Mouse (Mus musculus) cerebellum, adult (tissue): ENCODE measurements around the gene Trappc10.
A peak's percentile ranks its signal among the peaks of the same experiment; 100 is the strongest.
"Not testable (repeated sequence)": the region's sequence is repeated elsewhere in the genome, so short reads cannot be mapped to it uniquely, and the experiment has no call there.

Experiments
- ATAC-seq: cut with Nextera tagmentation; 2 replicates; pipeline ENCODE4 v1.9.2; 2017; ENCODE audit warnings: mild to moderate bottlenecking, moderate library complexity, mixed read lengths; ENCODE audit not compliant: insufficient number of reproducible peaks, low FRiP score, low TSS enrichment

The Trappc10 gene

DNA sequence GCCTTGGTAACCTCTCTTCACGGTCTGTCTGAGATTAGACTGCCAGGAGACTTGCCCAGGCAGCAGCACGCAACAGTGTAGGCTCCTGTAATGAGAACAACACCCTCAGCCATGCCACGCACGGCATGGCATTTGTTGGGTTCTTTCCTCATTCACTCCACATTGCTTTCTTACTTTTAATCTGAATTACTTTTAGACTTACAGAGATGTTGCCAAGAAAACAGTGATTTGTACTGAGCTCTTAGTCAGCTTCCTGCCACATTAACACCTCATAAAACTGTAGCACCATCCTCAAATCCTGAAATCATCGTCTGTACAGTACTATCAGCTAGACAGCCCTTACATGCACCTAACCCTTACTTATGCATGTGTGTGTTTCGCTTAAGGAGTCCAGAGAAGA lies 25.9 kb downstream of the Trappc10 start:
- ATAC-seq, result no peak

DNA sequence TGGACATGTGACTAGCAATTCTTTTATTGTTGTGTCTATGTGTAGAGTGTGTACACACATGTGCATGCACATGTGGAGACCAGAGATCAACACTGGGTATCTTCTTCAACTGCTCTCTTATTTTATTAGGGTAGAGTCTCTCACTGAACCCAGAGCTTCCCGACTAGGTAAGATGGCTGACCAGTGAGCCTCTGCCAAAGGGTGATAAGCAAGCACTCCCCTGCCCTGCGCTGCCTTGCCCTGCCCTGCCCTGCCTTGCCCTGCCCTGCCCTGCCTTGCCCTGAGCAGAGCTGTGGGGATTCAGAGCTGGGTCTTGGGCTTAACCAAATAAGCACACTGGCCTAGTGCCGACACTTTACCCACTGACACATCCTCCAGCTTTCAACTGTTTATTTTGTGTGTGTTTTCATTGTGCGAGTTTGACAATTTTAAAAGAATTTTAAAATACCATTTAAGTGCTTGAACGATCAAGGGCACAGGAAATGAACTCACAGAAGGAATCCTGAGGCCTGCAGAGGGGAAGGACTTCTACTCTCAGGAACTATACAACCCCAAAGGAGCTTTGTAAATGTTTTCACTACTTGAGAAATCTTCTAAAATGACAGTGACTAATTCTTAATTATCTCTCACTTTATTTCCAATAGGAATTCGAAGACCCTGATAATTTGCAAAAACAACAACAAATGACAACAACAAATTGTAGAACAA lies 27.9 kb downstream of the Trappc10 start:
- ATAC-seq, result no peak

DNA sequence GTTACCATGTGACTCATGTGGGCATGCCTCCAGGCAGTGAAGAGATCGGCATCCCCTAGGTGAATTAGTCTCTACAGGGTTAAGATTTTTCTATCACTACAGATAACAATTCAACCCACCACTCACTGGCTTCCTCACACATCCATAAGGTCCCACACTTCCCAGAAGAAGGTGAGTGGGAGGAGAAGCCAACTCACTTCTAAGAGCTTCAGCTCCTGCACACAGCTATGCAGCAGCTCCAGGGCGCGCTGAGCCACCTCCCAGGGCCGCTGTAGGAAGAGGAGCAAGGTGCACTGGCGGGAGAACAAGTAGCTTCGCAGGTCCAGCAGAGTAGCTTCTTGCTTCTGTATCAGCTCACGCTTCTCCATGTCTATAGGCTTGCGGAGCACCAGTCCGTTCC lies 30.1 kb downstream of the Trappc10 start:
- no peak for ATAC-seq

DNA sequence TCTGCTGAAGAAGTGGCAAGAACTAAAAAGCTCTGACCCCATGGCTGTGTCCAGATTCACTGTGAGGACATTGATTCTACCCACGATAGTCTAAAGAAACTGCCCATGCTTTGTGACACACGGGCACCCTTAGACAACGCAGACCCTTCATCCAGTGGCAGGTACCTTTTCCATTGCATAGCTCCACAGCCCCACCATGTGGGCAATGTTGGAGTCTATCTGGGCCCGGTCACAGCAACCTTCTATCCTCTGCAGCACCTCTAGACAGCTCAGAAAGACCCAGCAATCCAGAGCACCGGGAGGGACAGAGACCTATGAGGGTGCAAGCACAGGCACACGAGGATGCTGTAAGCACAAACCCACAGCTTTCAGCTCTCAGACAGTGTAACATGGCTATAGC lies 33.1 kb downstream of the Trappc10 start:
- no peak for ATAC-seq

DNA sequence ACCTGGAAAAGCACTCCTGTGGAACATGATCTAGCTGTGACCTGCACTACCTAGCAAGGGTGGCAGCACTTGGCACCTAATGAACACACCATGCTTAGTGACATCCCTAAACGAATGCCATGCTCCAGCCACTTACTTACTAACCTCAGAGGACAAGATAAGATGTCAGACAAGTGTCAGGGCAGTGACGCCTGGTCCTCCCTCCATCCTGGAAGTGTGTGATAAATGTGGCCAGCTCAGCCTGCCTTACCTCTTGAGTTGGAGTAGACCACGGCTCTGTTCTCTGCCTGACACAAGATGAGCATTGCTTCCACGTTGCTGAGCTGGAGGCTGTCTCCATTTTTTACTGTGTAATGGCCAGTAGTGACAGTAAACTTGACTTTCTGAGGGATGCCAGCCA lies 43.3 kb downstream of the Trappc10 start:
- ATAC-seq, result no peak

DNA sequence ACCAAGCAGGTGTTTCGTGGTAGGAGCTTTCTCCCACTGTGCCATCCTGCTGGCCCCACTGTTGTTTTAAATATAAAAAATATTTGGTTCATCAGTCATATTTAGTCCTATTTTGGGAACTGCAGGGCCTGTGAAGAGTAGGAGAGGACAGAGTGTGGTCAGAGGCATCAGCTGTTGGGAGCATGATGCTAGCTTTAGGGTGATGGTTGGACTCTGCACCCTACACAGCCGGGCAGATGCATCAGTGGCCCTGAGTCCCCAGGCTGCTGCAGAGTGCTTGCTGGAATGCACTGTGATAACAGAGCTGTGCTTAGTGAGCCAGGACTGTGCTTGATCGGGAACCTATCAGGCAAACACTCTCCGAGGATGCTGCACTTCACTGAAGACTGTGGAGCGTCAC lies 51.5 kb downstream of the Trappc10 start:
- ATAC-seq, result no peak

DNA sequence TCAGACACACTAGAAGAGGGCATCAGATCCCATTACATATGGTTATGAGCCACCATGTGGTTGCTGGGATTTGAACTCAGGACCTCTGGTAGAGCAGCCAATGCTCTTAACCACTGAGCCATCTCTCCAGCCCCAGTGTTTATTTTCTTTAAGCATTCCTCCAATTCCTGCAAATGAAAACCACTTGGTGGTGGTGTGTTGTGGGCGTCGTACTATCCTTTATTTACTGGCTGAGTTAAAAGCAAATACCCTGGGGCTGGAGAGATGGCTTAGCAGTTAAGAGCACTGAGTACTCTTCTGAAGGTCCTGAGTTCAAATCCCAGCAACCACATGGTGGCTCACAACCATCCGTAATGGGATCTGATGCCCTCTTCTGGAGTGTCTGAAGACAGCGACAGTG lies 58.4 kb downstream of the Trappc10 start:
- not testable (repeated sequence) for ATAC-seq

DNA sequence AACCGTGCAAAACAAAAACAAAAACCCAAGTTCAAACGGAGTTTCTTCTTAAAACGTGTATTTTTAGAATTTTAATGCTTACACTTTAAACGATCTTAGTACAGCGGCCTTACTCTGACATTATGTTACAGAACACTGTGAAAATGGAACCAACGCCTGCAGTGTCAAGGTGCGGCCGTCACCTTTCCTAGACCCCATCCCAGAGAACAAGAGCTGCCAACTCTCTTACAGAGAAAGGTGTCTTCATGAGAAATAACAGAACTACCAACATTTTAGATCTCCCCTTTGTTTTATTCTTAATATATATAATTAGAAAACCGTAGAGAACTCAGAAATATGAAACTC lies 59.1 kb downstream of the Trappc10 start:
- ATAC-seq, result no peak

DNA sequence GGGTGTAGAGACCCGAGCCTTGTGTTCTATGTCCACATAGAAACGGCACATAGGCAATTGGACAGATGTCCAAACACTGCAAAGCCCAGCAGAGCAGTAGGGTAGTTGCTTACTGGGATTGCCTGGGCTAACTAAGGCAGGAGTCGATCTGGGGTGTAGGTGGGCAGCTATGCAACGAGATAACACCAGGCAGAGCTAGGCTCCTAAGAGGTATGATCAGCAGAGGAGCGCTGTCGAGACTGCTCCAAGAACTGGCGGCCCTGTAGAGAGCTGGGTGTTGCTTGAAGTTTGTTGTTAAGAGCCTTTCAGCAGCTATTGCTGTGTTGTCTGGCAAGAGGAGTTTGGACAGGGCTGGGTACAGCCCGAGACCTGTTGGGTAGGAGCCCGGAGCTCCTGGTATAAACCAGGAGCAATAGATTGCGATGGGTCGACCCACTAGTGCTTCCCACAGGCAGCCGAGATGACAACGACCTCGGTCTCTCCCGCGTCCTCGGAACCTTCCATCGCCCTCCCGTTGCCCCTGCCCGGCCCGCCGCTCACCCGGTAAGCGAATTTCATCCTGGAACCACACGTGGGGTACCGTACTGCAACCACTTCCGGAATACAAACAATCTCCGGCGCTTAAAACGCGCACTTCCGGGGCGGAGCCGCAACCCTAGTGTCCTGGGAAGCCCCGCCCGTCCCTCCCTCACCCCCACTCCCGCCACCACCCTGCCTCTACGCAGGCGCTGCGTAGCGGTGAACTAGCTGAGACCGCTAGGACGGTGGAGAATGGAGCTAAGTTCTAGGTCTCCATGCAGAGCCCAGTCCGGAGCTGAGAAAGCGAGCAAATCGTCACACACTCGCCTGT lies 59.7 kb downstream of the Trappc10 start, which contains the start of gene Pwp2:
Pwp2 (minus strand) TSS at position 619 of the 850 bp plus-strand sequence.
- ATAC-seq, result peak; percentile 91

DNA sequence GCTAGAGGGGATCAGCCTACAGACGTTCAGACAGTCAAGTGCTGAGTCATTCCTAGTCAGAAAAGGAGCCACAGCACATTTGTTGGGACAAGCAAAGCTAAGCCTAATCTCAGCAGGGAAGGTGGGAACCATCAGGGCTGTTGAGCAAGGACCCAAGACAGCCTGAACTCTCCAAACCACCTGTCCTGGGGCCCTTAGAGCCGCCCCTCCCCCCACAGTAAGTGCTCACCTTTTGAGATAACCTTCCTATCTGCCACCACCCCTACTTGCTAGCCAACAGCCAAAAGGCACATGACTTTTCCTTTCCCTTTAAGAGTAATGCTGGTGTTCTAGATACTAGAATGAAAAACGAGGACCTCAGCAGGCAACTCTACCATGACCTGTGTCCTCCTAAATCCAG lies 60.9 kb downstream of the Trappc10 start:
- no peak for ATAC-seq

DNA sequence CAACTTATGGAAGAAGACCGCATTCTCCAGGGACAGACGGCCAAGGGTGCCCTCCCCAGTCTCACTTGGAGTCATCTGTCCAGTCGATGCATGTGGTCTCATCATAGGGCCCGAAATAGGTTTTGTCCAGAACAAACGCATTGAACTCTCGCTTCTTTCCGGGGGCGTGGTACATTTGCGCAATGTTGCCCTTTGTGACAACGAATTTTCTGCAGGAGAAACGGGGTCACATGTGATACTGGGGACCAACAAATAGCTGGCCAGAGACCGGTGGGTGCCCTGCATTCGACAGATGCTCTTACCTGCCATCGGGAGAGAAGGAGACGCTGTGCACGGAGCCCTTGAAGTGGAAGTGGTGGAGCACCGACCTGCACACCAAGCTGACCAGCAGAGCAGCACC lies 62.1 kb downstream of the Trappc10 start:
- no peak for ATAC-seq

DNA sequence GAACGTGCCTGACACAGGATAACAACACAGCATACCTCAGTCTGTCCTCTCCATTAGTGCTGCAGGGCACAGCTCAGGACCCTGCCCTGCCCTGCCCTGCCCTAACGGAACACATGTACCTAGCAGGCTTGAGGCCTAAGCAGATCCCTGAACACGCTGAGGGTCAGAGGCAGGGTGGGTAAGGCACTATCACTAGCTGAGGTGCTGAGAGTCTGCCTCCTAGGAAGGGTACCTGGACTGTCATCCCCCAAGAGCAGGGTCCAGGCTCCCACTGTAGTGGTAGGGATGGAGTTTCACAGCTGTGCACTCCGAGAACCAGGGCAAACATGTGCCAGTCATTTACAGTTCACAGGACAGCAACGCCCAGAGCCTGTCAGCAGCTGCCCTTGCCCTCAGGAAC lies 70.0 kb downstream of the Trappc10 start:
- no peak for ATAC-seq

DNA sequence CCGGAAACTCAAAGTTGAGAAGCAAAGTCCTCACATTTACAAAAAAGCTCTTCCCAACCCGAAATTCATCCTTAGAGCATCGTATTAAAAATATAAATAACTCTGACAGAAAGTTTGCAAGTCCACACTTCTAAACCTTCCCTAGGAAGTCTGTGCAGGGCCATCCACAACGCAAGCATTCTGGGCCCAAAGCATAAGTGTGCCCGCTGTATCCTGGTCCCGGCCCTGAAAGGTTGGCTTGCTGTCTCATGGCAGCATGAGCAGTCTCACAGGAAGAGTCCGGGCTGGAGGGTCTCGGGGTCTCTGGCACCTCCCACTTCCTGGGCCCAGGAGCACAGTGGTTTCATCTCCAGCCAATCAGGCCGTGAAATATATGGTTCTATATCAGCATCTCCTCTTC lies 72.9 kb downstream of the Trappc10 start:
- no peak for ATAC-seq

DNA sequence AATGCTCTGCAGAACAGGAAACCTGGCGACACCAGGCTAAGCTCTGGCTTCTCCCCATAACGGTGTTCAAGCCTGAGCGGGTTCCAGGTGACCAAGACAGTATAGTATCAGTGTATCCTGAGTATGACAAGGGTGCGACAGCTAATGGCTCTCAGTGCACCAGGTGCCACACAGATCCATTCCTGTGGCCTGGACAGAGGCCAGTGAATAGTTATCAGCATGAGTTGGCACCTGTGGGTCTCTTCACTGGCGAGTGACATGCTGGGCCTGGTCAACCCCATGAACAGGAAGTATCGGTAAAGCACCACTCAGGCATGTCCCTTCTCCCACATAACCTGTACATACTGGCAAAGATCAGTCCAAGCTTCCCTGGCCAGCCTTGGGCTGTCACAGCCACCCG lies 73.4 kb downstream of the Trappc10 start:
- no peak for ATAC-seq

DNA sequence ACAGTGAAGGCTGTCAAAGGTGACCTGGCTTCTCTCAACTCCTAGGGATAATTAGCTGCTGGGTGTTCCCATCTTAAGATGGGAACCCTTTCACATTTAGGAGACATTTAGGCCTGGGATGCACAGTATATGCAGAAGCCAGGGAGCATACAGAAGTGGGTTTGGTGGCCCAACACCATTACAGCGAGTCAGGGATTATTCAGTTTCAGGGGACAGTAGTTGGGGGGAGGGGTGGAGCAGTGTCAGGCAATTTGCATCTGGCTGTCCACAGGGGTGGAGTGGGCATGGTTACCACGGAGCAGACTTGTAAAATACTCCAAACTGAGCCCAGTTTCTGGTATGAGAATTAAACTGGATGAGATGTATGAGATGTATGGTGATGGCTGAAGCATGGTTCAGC lies 74.0 kb downstream of the Trappc10 start:
- ATAC-seq, result no peak

DNA sequence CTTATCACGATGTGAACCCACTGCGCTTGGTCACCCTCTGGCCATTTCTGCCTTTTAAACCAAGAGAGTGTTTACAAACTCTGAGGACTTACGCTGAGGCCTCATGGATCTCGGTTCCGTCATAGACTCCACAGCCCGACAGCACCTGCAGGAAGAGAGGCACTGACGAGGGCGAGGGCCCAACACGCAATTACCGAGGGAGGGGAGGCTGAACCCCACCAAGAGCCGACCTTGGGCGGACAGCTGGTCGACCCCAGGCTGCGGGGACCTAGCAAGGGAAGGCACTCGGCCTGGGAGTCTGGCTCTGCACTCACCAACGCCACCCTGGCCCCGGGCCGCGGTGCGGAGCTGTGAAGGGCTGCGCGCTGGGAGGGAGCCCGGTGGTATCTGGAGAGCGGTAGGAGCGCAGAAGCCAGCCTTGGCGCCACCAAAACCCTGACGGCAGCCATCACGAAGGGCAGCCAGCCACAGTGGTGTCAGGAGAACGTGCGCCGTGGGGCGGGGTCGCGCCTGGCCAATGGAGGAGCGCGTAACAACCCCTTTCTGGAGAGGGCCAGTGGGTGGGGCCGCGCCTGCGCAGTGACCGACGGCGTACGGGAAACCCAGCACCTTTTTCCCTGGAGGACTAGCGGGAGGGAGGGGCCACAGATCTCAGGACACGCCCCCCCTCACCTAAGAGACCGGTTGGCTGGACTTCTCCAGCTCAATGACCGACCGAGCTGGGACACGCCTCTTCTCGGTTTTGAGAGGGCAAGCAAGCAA lies 75.0 kb downstream of the Trappc10 start, which contains the start of gene D10Jhu81e:
D10Jhu81e (minus strand) TSS at position 502 of the 762 bp plus-strand sequence.
- ATAC-seq, result peak; percentile 84

DNA sequence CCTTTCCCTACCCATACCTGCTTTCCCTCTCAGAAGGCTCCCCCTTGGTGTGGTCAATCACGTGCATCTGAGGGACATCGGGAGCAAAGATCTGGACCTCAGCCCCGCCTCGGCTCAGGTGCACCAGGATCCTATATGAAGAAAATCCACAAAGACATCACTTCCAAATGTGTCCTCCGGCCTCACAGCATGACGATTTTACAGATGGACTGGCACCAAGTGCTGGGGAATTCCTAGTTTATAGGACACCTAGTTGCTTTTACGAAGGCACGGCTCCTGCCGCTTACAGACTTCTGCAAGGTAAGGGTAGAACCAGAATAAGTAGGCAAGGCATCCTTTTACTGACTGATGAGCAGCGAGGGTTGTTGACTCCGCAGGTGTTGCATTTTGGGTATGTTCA lies 75.6 kb downstream of the Trappc10 start:
- no peak for ATAC-seq

DNA sequence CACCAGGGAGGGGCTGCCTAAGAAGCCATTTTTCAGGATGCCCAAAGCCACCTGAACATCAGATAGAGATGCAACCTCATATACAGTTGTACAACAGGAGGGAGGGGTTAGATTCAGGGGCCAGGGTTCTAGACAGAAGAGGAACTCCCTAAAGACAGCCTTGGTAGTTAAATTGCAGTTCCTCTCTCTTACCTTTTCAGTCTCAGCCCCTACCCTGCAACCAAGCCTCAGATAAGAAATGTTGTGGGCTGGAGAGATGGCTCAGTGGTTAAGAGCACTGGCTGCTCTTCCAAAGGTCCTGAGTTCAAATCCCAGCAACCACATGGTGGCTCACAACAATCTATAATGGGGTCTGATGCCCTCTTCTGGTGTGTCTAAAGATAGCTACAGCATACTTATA lies 76.7 kb downstream of the Trappc10 start:
- ATAC-seq, result no peak

DNA sequence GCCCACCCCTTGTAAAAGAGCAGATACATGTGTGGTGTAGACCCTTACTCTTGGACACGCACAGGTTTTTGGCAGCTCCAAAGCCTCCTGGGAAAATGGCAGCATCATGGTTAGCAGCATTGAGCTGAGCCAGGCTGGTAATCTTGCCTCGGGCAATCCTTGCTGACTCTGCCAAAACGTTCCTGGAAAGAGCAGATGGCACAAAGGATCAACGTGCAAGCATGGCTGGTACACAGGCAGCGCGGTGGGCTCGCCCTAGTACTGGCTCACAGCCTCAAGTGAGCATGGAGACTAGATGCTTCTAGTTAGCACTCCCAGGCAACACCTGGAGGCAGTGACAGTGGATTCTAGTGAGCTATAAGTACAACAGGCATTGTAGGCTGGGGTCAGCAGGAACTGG lies 77.1 kb downstream of the Trappc10 start:
- no peak for ATAC-seq

DNA sequence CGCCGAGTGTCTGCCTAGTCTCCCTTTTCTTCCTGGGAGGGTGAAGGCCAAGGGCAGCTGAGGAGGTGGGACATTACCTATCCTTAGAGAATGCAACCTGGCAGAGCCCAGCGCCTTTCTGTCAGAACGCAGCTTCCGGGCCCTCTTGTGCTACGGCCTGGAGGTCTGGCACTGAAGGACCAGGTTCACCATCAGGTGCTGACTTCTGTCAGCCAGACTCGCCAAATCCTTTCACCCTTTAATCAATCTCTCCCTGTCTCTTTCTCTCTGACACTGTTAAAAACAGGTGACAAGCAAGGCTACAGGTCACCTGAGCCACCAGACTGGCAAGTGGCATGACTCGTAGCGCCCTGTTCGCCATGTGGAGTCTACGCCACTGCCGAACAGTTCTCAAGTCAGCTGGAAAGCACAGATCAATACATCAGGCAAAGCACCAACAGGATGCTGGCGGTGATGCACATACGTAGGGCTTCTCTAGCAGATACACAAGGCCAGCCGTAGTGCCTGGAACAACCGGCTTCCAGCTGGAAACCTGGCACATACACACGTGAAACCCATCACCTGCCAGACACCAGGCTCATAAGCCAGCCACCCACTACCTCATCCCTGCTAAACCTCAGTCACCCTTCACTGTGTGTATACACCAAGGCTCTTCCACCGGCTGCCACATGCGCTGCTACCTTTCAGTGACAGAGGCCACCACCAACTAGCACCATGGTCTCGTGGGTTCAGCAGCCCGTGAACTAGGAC lies 79.0 kb downstream of the Trappc10 start:
- ATAC-seq, result no peak
